ENCODE assay signal across 8 mouse cellular contexts in genomic region chr3:87988068-87988467, GRCm38 (mm10). TPM values are rescaled to one million over a fixed set of nuclear protein-coding genes. Genes with fewer than 3 reads are reported as not detected.
DNase-seq lines count a peak whose midpoint lies in the region; ATAC-seq and TF ChIP-seq lines count a peak whose summit lies in the region.

No protein-coding gene starts in this region.

- peak overlapping the region; percentile 63 for H3K4me2 ChIP-seq in lung, embryonic 15.5 days
- H3K4me2 ChIP-seq in intestine, embryonic 16.5 days (ENCODE audit: low read depth, low read length), result peak overlapping the region; percentile 66

- H3K9me3 ChIP-seq in lung, embryonic 15.5 days, result no peaks in the 10 kb centered on the region
- no peaks in the 10 kb centered on the region for H3K9me3 ChIP-seq in forebrain, embryonic 10.5 days
- H3K9me3 ChIP-seq in intestine, embryonic 16.5 days (ENCODE audit: control insufficient read depth, low read length), result no peaks in the 10 kb centered on the region

- no peak for TF ChIP-seq POLR2A in olfactory bulb, adult 2 months (IDR thresholded peaks at IDR 0.05; ENCODE audit: insufficient read depth, low read depth, low read length)

- H3K4me3 ChIP-seq in lung, embryonic 15.5 days, result peak overlapping the region; percentile 29
- H3K4me3 ChIP-seq in forebrain, embryonic 10.5 days, result peak overlapping the region; percentile 51
- peak overlapping the region; percentile 45 for H3K4me3 ChIP-seq in intestine, embryonic 16.5 days (ENCODE audit: low read length)
- peak overlapping the region; percentile 26 for H3K4me3 ChIP-seq in olfactory bulb, adult 2 months (ENCODE audit: insufficient read depth, low read depth, low read length)

- H3K27me3 ChIP-seq in lung, embryonic 15.5 days, result peaks cover 43% of the 10 kb centered on the region
- peaks cover 66% of the 10 kb centered on the region for H3K27me3 ChIP-seq in forebrain, embryonic 10.5 days (ENCODE audit: poor library complexity, severe bottlenecking)
- peaks cover 26% of the 10 kb centered on the region for H3K27me3 ChIP-seq in intestine, embryonic 16.5 days (replicated peaks; ENCODE audit: control insufficient read depth, insufficient read depth, low read length)

- ATAC-seq in lung, embryonic 15.5 days (ENCODE audit: borderline replicate concordance, extremely low read depth, low FRiP score, low TSS enrichment), result no peak
- ATAC-seq in intestine, embryonic 16.5 days, result no peak
- no peak for ATAC-seq in granulocyte monocyte progenitor cell, adult 5-6 weeks (replicated peaks; ENCODE audit: poor library complexity, severe bottlenecking)

- no peak for TF ChIP-seq CTCF in olfactory bulb, adult 2 months (IDR thresholded peaks at IDR 0.05; ENCODE audit: insufficient read depth, low read depth, low read length)

- H3K9ac ChIP-seq in lung, embryonic 15.5 days, result 0 out of 2 replicates have a peak overlapping the region, but pooled peaks have one; percentile 2
- peak overlapping the region; percentile 54 for H3K9ac ChIP-seq in intestine, embryonic 16.5 days (ENCODE audit: low read depth, low read length)

- DNase-seq in lung, postnatal 14 days, result no peak
- no peak for DNase-seq in forebrain, embryonic 10.5 days (ENCODE audit: extremely low spot score, low spot score)
- DNase-seq in adipocyte (ENCODE audit: low spot score), result no peak
- no peak for DNase-seq in lung, postnatal 36 days

- peaks cover 51% of the 10 kb centered on the region for H3K4me1 ChIP-seq in lung, embryonic 15.5 days
- peaks cover 76% of the 10 kb centered on the region for H3K4me1 ChIP-seq in forebrain, embryonic 10.5 days
- peaks cover 48% of the 10 kb centered on the region for H3K4me1 ChIP-seq in intestine, embryonic 16.5 days (ENCODE audit: control insufficient read depth, insufficient read depth, low read length)
- H3K4me1 ChIP-seq in olfactory bulb, adult 2 months (ENCODE audit: control insufficient read depth, insufficient read depth, low read length), result peaks cover 52% of the 10 kb centered on the region

- 4% methylated on average over 15 of the region's 15 CpGs for WGBS in lung, embryonic 15.5 days
- WGBS in forebrain, embryonic 10.5 days, result 7% methylated on average over 15 of the region's 15 CpGs
- WGBS in intestine, embryonic 16.5 days, result 5% methylated on average over 15 of the region's 15 CpGs
- WGBS in olfactory bulb, adult 2 months, result 19% methylated on average over 15 of the region's 15 CpGs

- no peaks in the 10 kb centered on the region for H3K36me3 ChIP-seq in lung, embryonic 15.5 days
- H3K36me3 ChIP-seq in forebrain, embryonic 10.5 days (replicated peaks), result no peaks in the 10 kb centered on the region
- no peaks in the 10 kb centered on the region for H3K36me3 ChIP-seq in intestine, embryonic 16.5 days (ENCODE audit: control insufficient read depth, insufficient read depth, low read length)

- H3K27ac ChIP-seq in lung, embryonic 15.5 days, result no peak overlapping the region
- peak overlapping the region; percentile 79 for H3K27ac ChIP-seq in forebrain, embryonic 10.5 days
- H3K27ac ChIP-seq in intestine, embryonic 16.5 days (ENCODE audit: low read length), result no peak overlapping the region
- H3K27ac ChIP-seq in olfactory bulb, adult 2 months (ENCODE audit: insufficient read depth, low read depth, low read length), result no peak overlapping the region

RNA-seq across cellular contexts. Expression of gene Bcan, which starts 12.0 kb away (rescaled TPM):
- 0.07 and 0.18 TPM in 2 replicates for polyA plus RNA-seq in lung, embryonic 15.5 days (2015; fragmentation: Nextera tagmentation; extraction: Ambion mirVana)
- 0.17 TPM in 2 replicates for polyA plus RNA-seq in forebrain, embryonic 10.5 days (2016; fragmentation: Nextera tagmentation; extraction: Ambion mirVana)
- polyA plus RNA-seq in intestine, embryonic 16.5 days (2015; fragmentation: Nextera tagmentation; extraction: Ambion mirVana), result 0.18 and 0.67 TPM in 2 replicates
- not detected in 2 replicates for polyA plus RNA-seq in olfactory bulb, adult 2 months (2012; ENCODE audit: insufficient read depth, insufficient read length, low replicate concordance, missing spikeins)
- not detected in 2 replicates for total RNA-seq in granulocyte monocyte progenitor cell, adult 5-6 weeks (2014; fragmentation: Nextera tagmentation)
- not detected in 2 replicates for total RNA-seq in granulocyte monocyte progenitor cell, adult 5-6 weeks (2017)

RNA-seq across cellular contexts. Expression of gene Nes, which starts 17.2 kb away (rescaled TPM):
- polyA plus RNA-seq in lung, embryonic 15.5 days (2015; fragmentation: Nextera tagmentation; extraction: Ambion mirVana), result 30.1 and 32.4 TPM in 2 replicates
- polyA plus RNA-seq in forebrain, embryonic 10.5 days (2016; fragmentation: Nextera tagmentation; extraction: Ambion mirVana), result 81.2 and 86.9 TPM in 2 replicates
- 9.4 and 10.3 TPM in 2 replicates for polyA plus RNA-seq in intestine, embryonic 16.5 days (2015; fragmentation: Nextera tagmentation; extraction: Ambion mirVana)
- not detected in 2 replicates for polyA plus RNA-seq in olfactory bulb, adult 2 months (2012; ENCODE audit: insufficient read depth, insufficient read length, low replicate concordance, missing spikeins)
- total RNA-seq in granulocyte monocyte progenitor cell, adult 5-6 weeks (2014; fragmentation: Nextera tagmentation), result not detected in 2 replicates
- 0.05 TPM in 1 of 2 replicates, not detected in the other for total RNA-seq in granulocyte monocyte progenitor cell, adult 5-6 weeks (2017)

RNA-seq across cellular contexts. Expression of gene Hapln2, which starts 39.3 kb away (rescaled TPM):
- 0.07 and 0.23 TPM in 2 replicates for polyA plus RNA-seq in lung, embryonic 15.5 days (2015; fragmentation: Nextera tagmentation; extraction: Ambion mirVana)
- polyA plus RNA-seq in forebrain, embryonic 10.5 days (2016; fragmentation: Nextera tagmentation; extraction: Ambion mirVana), result not detected in 2 replicates
- polyA plus RNA-seq in intestine, embryonic 16.5 days (2015; fragmentation: Nextera tagmentation; extraction: Ambion mirVana), result not detected in 2 replicates
- polyA plus RNA-seq in olfactory bulb, adult 2 months (2012; ENCODE audit: insufficient read depth, insufficient read length, low replicate concordance, missing spikeins), result not detected in 2 replicates
- not detected in 2 replicates for total RNA-seq in granulocyte monocyte progenitor cell, adult 5-6 weeks (2014; fragmentation: Nextera tagmentation)
- not detected in 2 replicates for total RNA-seq in granulocyte monocyte progenitor cell, adult 5-6 weeks (2017)

RNA-seq across cellular contexts. Expression of gene Crabp2, which starts 39.6 kb away (rescaled TPM):
- polyA plus RNA-seq in lung, embryonic 15.5 days (2015; fragmentation: Nextera tagmentation; extraction: Ambion mirVana), result 8.1 and 10.4 TPM in 2 replicates
- 834 and 866 TPM in 2 replicates for polyA plus RNA-seq in forebrain, embryonic 10.5 days (2016; fragmentation: Nextera tagmentation; extraction: Ambion mirVana)
- 3.8 TPM in 2 replicates for polyA plus RNA-seq in intestine, embryonic 16.5 days (2015; fragmentation: Nextera tagmentation; extraction: Ambion mirVana)
- polyA plus RNA-seq in olfactory bulb, adult 2 months (2012; ENCODE audit: insufficient read depth, insufficient read length, low replicate concordance, missing spikeins), result not detected in 2 replicates
- not detected in 2 replicates for total RNA-seq in granulocyte monocyte progenitor cell, adult 5-6 weeks (2014; fragmentation: Nextera tagmentation)
- total RNA-seq in granulocyte monocyte progenitor cell, adult 5-6 weeks (2017), result not detected in 2 replicates

RNA-seq across cellular contexts. Expression of gene Gpatch4, which starts 54.8 kb away (rescaled TPM):
- polyA plus RNA-seq in lung, embryonic 15.5 days (2015; fragmentation: Nextera tagmentation; extraction: Ambion mirVana), result 30.6 and 31.6 TPM in 2 replicates
- polyA plus RNA-seq in forebrain, embryonic 10.5 days (2016; fragmentation: Nextera tagmentation; extraction: Ambion mirVana), result 52.4 and 54.5 TPM in 2 replicates
- 30.4 and 38.3 TPM in 2 replicates for polyA plus RNA-seq in intestine, embryonic 16.5 days (2015; fragmentation: Nextera tagmentation; extraction: Ambion mirVana)
- not detected in 2 replicates for polyA plus RNA-seq in olfactory bulb, adult 2 months (2012; ENCODE audit: insufficient read depth, insufficient read length, low replicate concordance, missing spikeins)
- total RNA-seq in granulocyte monocyte progenitor cell, adult 5-6 weeks (2014; fragmentation: Nextera tagmentation), result 45.8 and 50.5 TPM in 2 replicates
- total RNA-seq in granulocyte monocyte progenitor cell, adult 5-6 weeks (2017), result 39.6 and 40.8 TPM in 2 replicates

Comparison
In these comparisons a context has a peak if more than half of its experiments do, and no peak if none do; other contexts are left out.
1. RNA of gene Nes, which starts 17.2 kb away (polyA plus RNA-seq): 81.2 to 86.9 TPM in forebrain, embryonic 10.5 days, 30.1 to 32.4 TPM in lung, embryonic 15.5 days and 9.4 to 10.3 TPM in intestine, embryonic 16.5 days; not detected in olfactory bulb, adult 2 months; every median in the first group is over 10 times any median in the second.
2. Peak in every context shown above with its lines, with median percentiles within 50 percentile points of each other: H3K4me3 ChIP-seq.